Mouse (Mus musculus): ENCODE measurements at regions not wholly inside any gene's neighbourhood (a gene's known extent, or its start where the extent isn't known, plus 50 kb on each side); places are given as distances from the start of the nearest gene placed in this dataset.
A peak's percentile ranks its signal among the peaks of the same experiment; 100 is the strongest.
"Not testable (repeated sequence)": the region's sequence is repeated elsewhere in the genome, so short reads cannot be mapped to it uniquely, and the experiment has no call there.

DNA sequence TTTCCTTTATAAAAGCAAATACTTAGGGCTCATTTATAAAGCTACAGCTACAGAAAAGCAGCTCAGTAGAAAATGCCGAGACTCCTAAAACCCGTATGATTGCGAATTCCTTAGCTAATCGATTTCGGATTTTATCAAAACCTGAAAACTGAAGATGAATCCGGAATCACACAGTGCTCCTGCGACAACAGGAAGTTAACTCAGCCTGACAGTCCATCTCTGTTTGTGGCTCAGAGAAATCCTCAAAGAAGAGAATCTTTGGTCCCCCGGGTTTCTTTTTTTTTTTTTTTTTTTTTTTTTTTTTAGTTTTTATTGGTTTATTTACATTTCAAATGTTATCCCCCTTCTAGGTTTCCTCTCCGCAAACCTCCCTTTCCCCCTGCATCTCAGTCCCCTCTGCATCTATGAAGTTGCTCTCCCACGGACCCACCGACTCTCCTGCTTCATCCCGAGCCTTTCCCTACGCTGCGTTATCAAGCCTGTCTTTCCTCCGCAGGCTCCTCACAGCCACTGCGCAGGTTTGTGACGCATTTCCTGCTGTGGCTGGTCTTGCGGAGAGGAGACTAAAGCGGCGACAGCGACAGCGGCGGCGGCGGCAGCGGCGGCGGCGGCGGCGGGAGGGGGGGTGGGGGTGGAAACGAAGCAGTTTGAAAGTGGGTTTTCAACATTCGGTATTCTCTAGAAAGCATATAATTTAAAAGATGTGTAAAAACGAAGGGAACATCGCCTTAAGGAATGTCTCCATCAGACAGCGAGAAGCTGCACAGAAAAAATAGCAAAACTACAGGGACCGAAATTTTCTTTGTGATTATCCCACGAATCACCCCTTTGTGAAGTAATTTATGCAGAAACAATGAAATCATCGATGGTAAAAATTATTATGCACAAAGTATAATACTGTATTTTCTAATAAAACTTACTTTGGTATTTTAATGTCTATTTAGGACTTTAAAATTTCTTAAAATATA, 352.3 kb upstream of the Snrpn start:
- 21% methylated on average over 39 of the region's 39 CpGs for WGBS
- H3K36me3 ChIP-seq (ENCODE audit: control insufficient read depth, insufficient read depth, low read length); H3K27ac ChIP-seq (ENCODE audit: low read depth, low read length); H3K9me3 ChIP-seq (replicated peaks; ENCODE audit: control insufficient read depth, low read length); H3K27me3 ChIP-seq (replicated peaks; ENCODE audit: control insufficient read depth, insufficient read depth, low read length); H3K4me1 ChIP-seq (ENCODE audit: control insufficient read depth, insufficient read depth, low read length): not testable (repeated sequence)
- Histone ChIP-seq H3K9ac (ENCODE audit: low read length) (peak overlapping the region; percentile 47; the same call in 1 of the 2 replicates), H3K4me3 (ENCODE audit: low read depth, low read length) (peak overlapping the region; percentile 28), H3K4me2 (ENCODE audit: low read length) (peak overlapping the region; percentile 20; the same call in 1 of the 2 replicates)
- peak; percentile 99 for ATAC-seq
- peak; percentile 57 for DNase-seq (ENCODE audit: low spot score)

DNA sequence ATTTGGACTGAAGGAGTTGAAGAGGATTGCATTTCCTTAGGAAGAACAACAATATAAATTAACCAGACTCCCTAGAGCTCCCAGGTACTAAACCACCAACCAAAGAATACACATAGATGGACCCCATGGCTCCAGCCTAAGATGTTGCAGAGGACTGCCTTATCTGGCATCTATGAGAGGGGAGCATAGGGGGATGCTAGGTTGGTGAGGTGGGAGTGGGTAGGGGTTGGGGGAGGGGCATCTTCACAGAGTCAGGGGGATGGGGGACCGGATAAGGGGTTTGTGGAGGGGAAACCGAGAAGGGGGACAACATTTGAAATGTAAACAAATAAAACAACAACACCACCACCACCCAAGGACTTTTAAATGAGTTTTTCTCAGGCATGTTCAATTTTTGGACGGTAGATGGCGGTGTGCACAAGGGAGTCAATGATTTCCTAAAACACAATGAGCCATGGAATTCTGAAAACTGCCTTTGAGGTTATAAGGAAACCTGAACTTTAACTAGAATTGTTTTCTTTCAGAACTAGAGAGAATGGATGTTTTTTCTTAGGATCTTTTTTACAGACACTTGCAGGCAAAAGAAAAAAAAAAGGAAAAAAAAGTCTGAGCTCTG, 347.9 kb upstream of the Snrpn start:
- H3K9me3 ChIP-seq (replicated peaks; ENCODE audit: control insufficient read depth, low read length); H3K27ac ChIP-seq (ENCODE audit: low read depth, low read length); H3K4me2 ChIP-seq (ENCODE audit: low read length); H3K4me1 ChIP-seq (ENCODE audit: control insufficient read depth, insufficient read depth, low read length); H3K4me3 ChIP-seq (ENCODE audit: low read depth, low read length); H3K36me3 ChIP-seq (ENCODE audit: control insufficient read depth, insufficient read depth, low read length); H3K27me3 ChIP-seq (replicated peaks; ENCODE audit: control insufficient read depth, insufficient read depth, low read length); H3K9ac ChIP-seq (ENCODE audit: low read length): not testable (repeated sequence)
- 4% methylated on average over 4 of the region's 4 CpGs for WGBS
- DNase-seq (ENCODE audit: low spot score) (peak; percentile 48), ATAC-seq (peak; percentile 38; the same call in 1 of the 2 replicates)

DNA sequence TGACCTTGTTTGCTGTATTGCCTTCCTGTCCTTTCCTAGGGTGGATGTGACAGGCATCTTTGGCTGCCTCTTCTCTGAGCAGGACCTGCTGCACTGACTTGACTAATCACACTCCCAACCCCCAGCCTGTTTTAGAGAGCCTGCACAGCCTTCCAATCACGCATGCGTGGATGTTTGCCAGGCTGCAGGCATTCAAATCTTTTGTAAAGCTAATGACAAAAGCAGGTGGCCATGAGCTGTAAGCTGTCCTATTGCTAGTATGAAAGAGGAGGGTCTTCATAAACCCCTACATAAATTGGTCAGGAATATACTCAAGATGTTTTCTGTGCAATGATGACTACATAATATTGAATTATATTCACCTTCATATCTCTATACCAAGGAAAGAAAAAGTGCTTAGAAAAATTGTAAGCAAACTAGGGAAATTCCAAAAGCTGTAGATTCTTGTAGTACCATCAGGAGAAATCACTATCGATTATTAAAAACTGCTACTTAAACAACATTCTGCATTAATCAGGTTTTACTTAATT, 310.1 kb upstream of the Snrpn start:
- ATAC-seq: peak; percentile 85
- H3K4me3 ChIP-seq (ENCODE audit: low read depth, low read length): 0 out of 2 replicates have a peak overlapping the region, but pooled peaks have one; percentile 4
- WGBS: 61% methylated on average over 3 of the region's 3 CpGs
- H3K27ac ChIP-seq (ENCODE audit: low read depth, low read length): peak overlapping the region; percentile 72
- H3K4me2 ChIP-seq (ENCODE audit: low read length): peak overlapping the region; percentile 31; the same call in 1 of the 2 replicates
- not testable (repeated sequence) for H3K9me3 ChIP-seq (replicated peaks; ENCODE audit: control insufficient read depth, low read length); H3K36me3 ChIP-seq (ENCODE audit: control insufficient read depth, insufficient read depth, low read length); H3K27me3 ChIP-seq (replicated peaks; ENCODE audit: control insufficient read depth, insufficient read depth, low read length); H3K4me1 ChIP-seq (ENCODE audit: control insufficient read depth, insufficient read depth, low read length)
- peak overlapping the region; percentile 41; the same call in 1 of the 2 replicates for H3K9ac ChIP-seq (ENCODE audit: low read length)
- peak; percentile 27 for DNase-seq (ENCODE audit: low spot score)

GRCm38 (mm10) chr7:60449239-60450073, 309.4 kb upstream of the Snrpn start:
- peak overlapping the region; percentile 72 for H3K27ac ChIP-seq (ENCODE audit: low read depth, low read length)
- not testable (repeated sequence) for H3K27me3 ChIP-seq (replicated peaks; ENCODE audit: control insufficient read depth, insufficient read depth, low read length); H3K4me1 ChIP-seq (ENCODE audit: control insufficient read depth, insufficient read depth, low read length); H3K36me3 ChIP-seq (ENCODE audit: control insufficient read depth, insufficient read depth, low read length); H3K9me3 ChIP-seq (replicated peaks; ENCODE audit: control insufficient read depth, low read length)
- H3K4me3 ChIP-seq (ENCODE audit: low read depth, low read length): 0 out of 2 replicates have a peak overlapping the region, but pooled peaks have one; percentile 4
- ATAC-seq (peak; percentile 81), DNase-seq (ENCODE audit: low spot score) (peak; percentile 41)
- 51% methylated on average over 2 of the region's 2 CpGs for WGBS
- peak overlapping the region; percentile 31; the same call in 1 of the 2 replicates for H3K4me2 ChIP-seq (ENCODE audit: low read length)
- peak overlapping the region; percentile 41; the same call in 1 of the 2 replicates for H3K9ac ChIP-seq (ENCODE audit: low read length)

GRCm38 (mm10) chr7:60438781-60439180, 298.8 kb upstream of the Snrpn start:
- Histone ChIP-seq H3K4me3 (ENCODE audit: low read depth, low read length) (no peak overlapping the region), H3K9me3 (replicated peaks; ENCODE audit: control insufficient read depth, low read length) (no peaks in the 10 kb centered on the region), H3K27ac (ENCODE audit: low read depth, low read length) (no peak overlapping the region), H3K36me3 (ENCODE audit: control insufficient read depth, insufficient read depth, low read length) (no peaks in the 10 kb centered on the region), H3K4me2 (ENCODE audit: low read length) (no peak overlapping the region), H3K4me1 (ENCODE audit: control insufficient read depth, insufficient read depth, low read length) (no peaks in the 10 kb centered on the region), H3K9ac (ENCODE audit: low read length) (no peak overlapping the region), H3K27me3 (replicated peaks; ENCODE audit: control insufficient read depth, insufficient read depth, low read length) (no peaks in the 10 kb centered on the region)
- no peak for ATAC-seq
- 55% methylated on average over 3 of the region's 3 CpGs for WGBS
- DNase-seq (ENCODE audit: low spot score): peak; percentile 6

GRCm38 (mm10) chr7:60391011-60391863, 251.2 kb upstream of the Snrpn start:
- ATAC-seq: peak; percentile 100
- not testable (repeated sequence) for H3K27me3 ChIP-seq (replicated peaks; ENCODE audit: control insufficient read depth, insufficient read depth, low read length); H3K4me1 ChIP-seq (ENCODE audit: control insufficient read depth, insufficient read depth, low read length); H3K9me3 ChIP-seq (replicated peaks; ENCODE audit: control insufficient read depth, low read length); H3K36me3 ChIP-seq (ENCODE audit: control insufficient read depth, insufficient read depth, low read length)
- Histone ChIP-seq H3K9ac (ENCODE audit: low read length) (peak overlapping the region; percentile 46), H3K27ac (ENCODE audit: low read depth, low read length) (peak overlapping the region; percentile 48; the same call in 1 of the 2 replicates), H3K4me3 (ENCODE audit: low read depth, low read length) (peak overlapping the region; percentile 30), H3K4me2 (ENCODE audit: low read length) (peak overlapping the region; percentile 33)
- 21% methylated on average over 33 of the region's 33 CpGs for WGBS
- DNase-seq (ENCODE audit: low spot score): peak; percentile 92

GRCm38 (mm10) chr7:60386957-60387356, 246.9 kb upstream of the Snrpn start:
- H3K4me2 ChIP-seq (ENCODE audit: low read length); H3K27me3 ChIP-seq (replicated peaks; ENCODE audit: control insufficient read depth, insufficient read depth, low read length); H3K4me1 ChIP-seq (ENCODE audit: control insufficient read depth, insufficient read depth, low read length); H3K9ac ChIP-seq (ENCODE audit: low read length); H3K4me3 ChIP-seq (ENCODE audit: low read depth, low read length); ATAC-seq; H3K27ac ChIP-seq (ENCODE audit: low read depth, low read length); H3K36me3 ChIP-seq (ENCODE audit: control insufficient read depth, insufficient read depth, low read length); H3K9me3 ChIP-seq (replicated peaks; ENCODE audit: control insufficient read depth, low read length): not testable (repeated sequence)
- DNase-seq (ENCODE audit: low spot score): peak; percentile 33
- 6% methylated on average over 5 of the region's 5 CpGs for WGBS

- H3K4me2 ChIP-seq (ENCODE audit: low read length); H3K9ac ChIP-seq (ENCODE audit: low read length); H3K9me3 ChIP-seq (replicated peaks; ENCODE audit: control insufficient read depth, low read length); H3K4me3 ChIP-seq (ENCODE audit: low read depth, low read length); H3K4me1 ChIP-seq (ENCODE audit: control insufficient read depth, insufficient read depth, low read length); ATAC-seq; H3K36me3 ChIP-seq (ENCODE audit: control insufficient read depth, insufficient read depth, low read length); H3K27me3 ChIP-seq (replicated peaks; ENCODE audit: control insufficient read depth, insufficient read depth, low read length); H3K27ac ChIP-seq (ENCODE audit: low read depth, low read length): not testable (repeated sequence)
- DNase-seq (ENCODE audit: low spot score): peak; percentile 2
- 23% methylated on average over 3 of the region's 3 CpGs for WGBS
Measured at GRCm38 (mm10) chr7:60374001-60374400, 234.0 kb upstream of the Snrpn start.
